Mouse (Mus musculus) myocyte (in vitro differentiated cells): ENCODE data around the gene 5031439G07Rik. TPM values are rescaled to one million over a fixed set of nuclear protein-coding genes. Genes with fewer than 3 reads are reported as not detected.

ENCODE experiments used
- H3K27me3 ChIP-seq: one replicate; pipeline ENCODE4 v1.6.1; 2011; ENCODE audit not compliant: control insufficient read depth, insufficient read depth, insufficient read length
- H3K36me3 ChIP-seq: one replicate; pipeline ENCODE4 v1.6.1; 2011; ENCODE audit not compliant: control insufficient read depth, insufficient read depth
- H3K4me2 ChIP-seq: one replicate; pipeline ENCODE4 v1.6.1; 2011; ENCODE audit warnings: low read depth, control low read depth
- H3K4me3 ChIP-seq: one replicate; pipeline ENCODE4 v1.5.1; 2011; ENCODE audit warnings: mild to moderate bottlenecking, control low read depth, moderate library complexity
- H3K79me2 ChIP-seq: one replicate; pipeline ENCODE4 v1.6.1; 2011; ENCODE audit not compliant: control insufficient read depth, insufficient read depth
- H3ac ChIP-seq: one replicate; pipeline ENCODE4 v1.6.1; 2011; ENCODE audit not compliant: control insufficient read depth, insufficient read length
- CEBPB ChIP-seq: IDR thresholded peaks from 2 replicates; pipeline ENCODE4 v1.6.1; 2011; ENCODE audit warnings: mild to moderate bottlenecking, moderate library complexity; ENCODE audit not compliant: poor library complexity, insufficient read depth, severe bottlenecking
- E2F4 ChIP-seq: IDR thresholded peaks from one replicate; pipeline ENCODE4 v1.6.1; 2011; ENCODE audit warnings: mild to moderate bottlenecking, control low read depth, moderate library complexity; ENCODE audit not compliant: insufficient read depth
- MAX ChIP-seq: IDR thresholded peaks from one replicate; pipeline ENCODE4 v1.6.1; 2011; ENCODE audit warnings: low read depth, mild to moderate bottlenecking, control low read depth
- MYOD1 ChIP-seq, 3 experiments: IDR thresholded peaks; one replicate each; pipeline ENCODE4 v1.6.1; 2011; ENCODE audit warnings: control low read depth in 2 of 3, low read depth in 2 of 3, mild to moderate bottlenecking in 2 of 3, moderate library complexity in 1 of 3; ENCODE audit not compliant: insufficient read length in 2 of 3, control insufficient read depth in 1 of 3
- MYOG ChIP-seq, 3 experiments: IDR thresholded peaks; one replicate each; pipeline ENCODE4 v1.6.1; 2011; ENCODE audit warnings: control low read depth in 2 of 3, low read depth in 2 of 3, mild to moderate bottlenecking in 2 of 3; ENCODE audit not compliant: insufficient read length in 2 of 3, control insufficient read depth in 1 of 3, insufficient read depth in 1 of 3
- POLR2A ChIP-seq: IDR thresholded peaks from one replicate; pipeline ENCODE4 v1.6.1; 2011; ENCODE audit warnings: low read depth, mild to moderate bottlenecking, control low read depth, moderate library complexity; ENCODE audit not compliant: insufficient read length
- POLR2AphosphoS2 ChIP-seq: IDR thresholded peaks from one replicate; pipeline ENCODE4 v1.6.1; 2011; ENCODE audit warnings: low read depth, control low read depth; ENCODE audit not compliant: insufficient read length
- REST ChIP-seq: IDR thresholded peaks from one replicate; pipeline ENCODE4 v1.6.1; 2011; ENCODE audit warnings: mild to moderate bottlenecking, control low read depth, moderate library complexity; ENCODE audit not compliant: insufficient read depth, insufficient read length
- SRF ChIP-seq: IDR thresholded peaks from one replicate; pipeline ENCODE4 v1.6.1; 2011; ENCODE audit warnings: low read depth; ENCODE audit not compliant: control insufficient read depth, insufficient read length
- TCF12 ChIP-seq: IDR thresholded peaks from one replicate; pipeline ENCODE4 v1.6.1; 2011; ENCODE audit warnings: mild to moderate bottlenecking, control low read depth; ENCODE audit not compliant: poor library complexity, insufficient read depth, severe bottlenecking
- TCF3 ChIP-seq: IDR thresholded peaks from one replicate; pipeline ENCODE4 v1.6.1; 2011; ENCODE audit warnings: low read depth, control low read depth; ENCODE audit not compliant: insufficient read length
- USF1 ChIP-seq: IDR thresholded peaks from one replicate; pipeline ENCODE4 v1.6.1; 2011; ENCODE audit warnings: low read depth, mild to moderate bottlenecking, control low read depth, moderate library complexity
- polyA plus RNA-seq: library from polyadenylated mRNA; unstranded; fragments of >200 nt; fragmentation: generic; extraction: Trizol; gene quantifications from one replicate; pipeline ENCODE4 v1.2.1, GENCODE M21; 2012; ENCODE audit warnings: missing spikeins

Gene 5031439G07Rik
- polyA plus RNA-seq, 1 experiment: 44.0 TPM

- H3K4me3 ChIP-seq: no peak overlapping the region
- H3ac ChIP-seq: no peak overlapping the region
- no peak overlapping the region for H3K4me2 ChIP-seq
- TF ChIP-seq E2F4 (no peak), USF1 (no peak), POLR2AphosphoS2 (no peak), TCF12 (no peak), SRF (no peak), MYOG (IDR thresholded peaks at IDR 0.05; ENCODE audit: control insufficient read depth in 1 of 3, insufficient read depth in 1 of 3, insufficient read length in 2 of 3, low read depth in 2 of 3) (no peak), CEBPB (no peak), POLR2A (no peak), MYOD1 (IDR thresholded peaks at IDR 0.05; ENCODE audit: control insufficient read depth in 1 of 3, insufficient read length in 2 of 3, low read depth in 2 of 3) (no peak), MAX (no peak), TCF3 (no peak), REST (no peak)
- H3K36me3 ChIP-seq: no peaks in the 10 kb centered on the region
- no peaks in the 10 kb centered on the region for H3K27me3 ChIP-seq
- peaks cover 22% of the 10 kb centered on the region for H3K79me2 ChIP-seq
Measured at GRCm38 (mm10) chr15:84989098-84989497, 747 bp upstream of the 5031439G07Rik start.

DNA sequence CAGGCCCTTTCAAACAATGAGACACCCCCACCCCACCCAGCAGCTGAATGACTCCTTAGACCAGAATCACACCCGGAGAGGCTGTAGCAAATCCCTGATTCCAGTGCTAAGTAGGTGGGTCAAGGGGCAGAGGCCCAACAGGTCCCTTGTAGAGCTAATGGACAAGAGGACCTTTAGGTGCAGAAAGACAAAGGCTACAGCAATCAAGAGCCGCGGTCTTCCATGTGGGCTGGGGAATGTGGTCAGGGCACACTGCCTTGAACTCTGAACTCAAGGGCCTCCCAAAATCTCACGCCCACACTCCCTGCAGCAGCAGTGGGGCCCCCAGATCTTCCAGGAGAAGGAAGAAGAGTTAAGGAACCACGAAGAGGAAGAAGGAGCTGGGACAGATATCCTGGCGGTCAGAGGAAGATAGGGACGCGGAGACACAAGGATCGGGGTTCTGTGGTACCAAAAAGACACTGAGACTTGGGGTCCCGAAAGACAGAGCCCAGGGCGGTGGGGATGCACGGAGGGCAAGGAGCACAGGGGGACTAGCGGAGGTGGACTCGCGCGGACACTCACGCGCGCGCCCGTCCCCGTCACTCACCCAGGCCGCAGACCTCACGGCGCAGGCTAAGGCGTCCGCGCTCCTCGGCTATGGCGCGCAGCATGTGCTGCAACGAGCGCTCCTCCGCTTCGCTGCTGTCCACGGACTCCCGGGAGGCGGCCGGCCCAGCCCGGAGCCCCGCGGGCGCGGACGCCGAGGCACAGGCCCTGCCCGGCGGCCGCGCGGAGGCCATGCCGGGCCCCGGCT is 1.1 kb downstream of the 5031439G07Rik start:
- Histone ChIP-seq H3K4me3 (peak overlapping the region; percentile 69), H3ac (peak overlapping the region; percentile 95), H3K27me3 (no peaks in the 10 kb centered on the region), H3K79me2 (peaks cover 31% of the 10 kb centered on the region), H3K4me2 (peak overlapping the region; percentile 78), H3K36me3 (no peaks in the 10 kb centered on the region)
- TF ChIP-seq MYOD1 (IDR thresholded peaks at IDR 0.05; ENCODE audit: control insufficient read depth in 1 of 3, insufficient read length in 2 of 3, low read depth in 2 of 3): no peak
- no peak for TF ChIP-seq MAX
- no peak for TF ChIP-seq E2F4
- TF ChIP-seq REST: no peak
- TF ChIP-seq MYOG (IDR thresholded peaks at IDR 0.05; ENCODE audit: control insufficient read depth in 1 of 3, insufficient read depth in 1 of 3, insufficient read length in 2 of 3, low read depth in 2 of 3): peak in 1 of 3 experiments; percentile 13
- no peak for TF ChIP-seq TCF12

GRCm38 (mm10) chr15:84986171-84987019 is 2.0 kb downstream of the 5031439G07Rik start:
- H3K4me2 ChIP-seq: peak overlapping the region; percentile 78
- H3K27me3 ChIP-seq: no peaks in the 10 kb centered on the region
- TF ChIP-seq MAX (no peak), REST (no peak), POLR2AphosphoS2 (no peak), CEBPB (no peak), USF1 (no peak), E2F4 (no peak), SRF (no peak), MYOG (IDR thresholded peaks at IDR 0.05; ENCODE audit: control insufficient read depth in 1 of 3, insufficient read depth in 1 of 3, insufficient read length in 2 of 3, low read depth in 2 of 3) (no peak), POLR2A (no peak), MYOD1 (IDR thresholded peaks at IDR 0.05; ENCODE audit: control insufficient read depth in 1 of 3, insufficient read length in 2 of 3, low read depth in 2 of 3) (no peak), TCF12 (no peak), TCF3 (no peak)
- H3K4me3 ChIP-seq: peak overlapping the region; percentile 69
- peaks cover 31% of the 10 kb centered on the region for H3K79me2 ChIP-seq
- no peaks in the 10 kb centered on the region for H3K36me3 ChIP-seq
- H3ac ChIP-seq: peak overlapping the region; percentile 95

- Histone ChIP-seq H3K27me3 (no peaks in the 10 kb centered on the region), H3K36me3 (no peaks in the 10 kb centered on the region), H3K79me2 (peaks cover 31% of the 10 kb centered on the region), H3K4me3 (peak overlapping the region; percentile 69), H3ac (no peak overlapping the region), H3K4me2 (no peak overlapping the region)
- no peak for TF ChIP-seq TCF3
Measured at GRCm38 (mm10) chr15:84985516-84986160, 2.7 kb downstream of the 5031439G07Rik start.

GRCm38 (mm10) chr15:84983721-84984120 is 4.6 kb downstream of the 5031439G07Rik start:
- Histone ChIP-seq H3K4me3 (no peak overlapping the region), H3K4me2 (no peak overlapping the region), H3ac (no peak overlapping the region), H3K79me2 (peaks cover 41% of the 10 kb centered on the region), H3K27me3 (no peaks in the 10 kb centered on the region), H3K36me3 (no peaks in the 10 kb centered on the region)
- TF ChIP-seq TCF12: no peak
- TF ChIP-seq SRF: no peak
- no peak for TF ChIP-seq MAX
- no peak for TF ChIP-seq POLR2AphosphoS2
- TF ChIP-seq USF1: no peak
- no peak for TF ChIP-seq MYOD1 (IDR thresholded peaks at IDR 0.05; ENCODE audit: control insufficient read depth in 1 of 3, insufficient read length in 2 of 3, low read depth in 2 of 3)
